Mouse (Mus musculus): Measurements from ENCODE around the gene Gng12. TPM values are rescaled to one million over a fixed set of nuclear protein-coding genes. Genes with fewer than 3 reads are reported as not detected.

Gng12 gene
- polyA plus RNA-seq (2014; fragmentation: Illumina TruSeq; extraction: RNeasy Lipid Tissue Mini Kit (QIAGEN cat#74804); ENCODE audit: low read depth, low replicate concordance): 409 TPM

GRCm38 (mm10) chr6:66896119-66896920 lies at the start of gene Gng12:
Gng12 (plus strand) TSS chr6:66896397.

GRCm38 (mm10) chr6:67036837-67037628 lies 140.8 kb downstream of the Gng12 start, which contains the start of gene Gadd45a:
Gadd45a (minus strand) TSS chr6:67037457.

Other genes starting within 250 kb of the Gng12 start
- not detected for gene Vmn1r35, start 210.5 kb upstream of the Gng12 start, polyA plus RNA-seq (2014; fragmentation: Illumina TruSeq; extraction: RNeasy Lipid Tissue Mini Kit (QIAGEN cat#74804); ENCODE audit: low read depth, low replicate concordance)
- not detected for gene Vmn1r36, start 177.2 kb upstream of the Gng12 start, polyA plus RNA-seq (2014; fragmentation: Illumina TruSeq; extraction: RNeasy Lipid Tissue Mini Kit (QIAGEN cat#74804); ENCODE audit: low read depth, low replicate concordance)
- not detected for gene Vmn1r37, start 167.0 kb upstream of the Gng12 start, polyA plus RNA-seq (2014; fragmentation: Illumina TruSeq; extraction: RNeasy Lipid Tissue Mini Kit (QIAGEN cat#74804); ENCODE audit: low read depth, low replicate concordance)
- not detected for gene Vmn1r38, start 113.8 kb upstream of the Gng12 start, polyA plus RNA-seq (2014; fragmentation: Illumina TruSeq; extraction: RNeasy Lipid Tissue Mini Kit (QIAGEN cat#74804); ENCODE audit: low read depth, low replicate concordance)
- gene Vmn1r39, start 85.8 kb upstream of the Gng12 start, polyA plus RNA-seq (2014; fragmentation: Illumina TruSeq; extraction: RNeasy Lipid Tissue Mini Kit (QIAGEN cat#74804); ENCODE audit: low read depth, low replicate concordance): not detected
- 41.4 TPM for gene Gadd45a, start 141.1 kb downstream of the Gng12 start, polyA plus RNA-seq (2014; fragmentation: Illumina TruSeq; extraction: RNeasy Lipid Tissue Mini Kit (QIAGEN cat#74804); ENCODE audit: low read depth, low replicate concordance)

Data from kidney, adult 10 weeks (tissue).